Mouse (Mus musculus) heart, adult 2 months (tissue): ENCODE data around the gene Prex1.

Source experiments
- CTCF ChIP-seq: fragments of 200-600 bp; IDR thresholded peaks from 2 replicates; pipeline ENCODE4 v1.8.1; 2022; ENCODE audit warnings: antibody characterized with exemption, mild to moderate bottlenecking, moderate library complexity
- POLR2A ChIP-seq: fragments of 200-500 bp; IDR thresholded peaks from 2 replicates; pipeline ENCODE4 v1.6.1; 2011; ENCODE audit warnings: mild to moderate bottlenecking, low read depth, low read length, control low read depth; ENCODE audit not compliant: insufficient read depth

- no peak for TF ChIP-seq CTCF
- TF ChIP-seq POLR2A: no peak
Measured at GRCm38 (mm10) chr2:166526204-166526603, 187.4 kb downstream of the Prex1 start.
